In the genomic region with DNA sequence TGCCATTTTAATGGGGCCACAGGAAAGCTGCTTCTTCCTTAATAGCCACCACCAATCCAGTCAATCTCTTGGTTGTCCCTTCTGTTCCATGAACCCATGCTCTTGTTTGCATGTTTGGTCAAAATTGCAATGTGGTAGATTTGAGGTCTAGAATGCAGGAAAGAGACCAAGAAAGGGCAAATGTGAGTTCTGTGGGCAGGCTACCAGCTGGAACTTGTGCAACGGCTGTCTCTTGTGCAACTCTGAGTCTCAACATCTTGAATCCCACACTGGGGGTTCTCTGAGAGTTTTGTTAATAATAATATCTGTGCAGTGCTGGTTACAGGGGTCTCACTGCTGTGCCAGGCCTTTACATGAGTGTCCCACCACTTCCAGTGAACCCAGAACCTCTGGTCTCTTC, we compare ENCODE assay signal across 15 mouse cellular contexts.
"Had no signal": no experiment of that assay in that cellular context is flagged by ENCODE, and none has a peak within 500 bp of the region (broad histone marks: within the 10 kb centered on the region; RNA-seq: fewer than 3 reads in every experiment).

No protein-coding gene starts in this region.

- H3K4me2 ChIP-seq: kidney, embryonic 15.5 days; limb, embryonic 12.5 days; lung, embryonic 15.5 days; neural tube, embryonic 15.5 days had no signal

- H3K27me3 ChIP-seq: kidney, embryonic 15.5 days; limb, embryonic 12.5 days; lung, embryonic 15.5 days; neural tube, embryonic 15.5 days had no signal

- H3K9ac ChIP-seq: kidney, embryonic 15.5 days; limb, embryonic 12.5 days; lung, embryonic 15.5 days; neural tube, embryonic 15.5 days had no signal

- H3K9me3 ChIP-seq: kidney, embryonic 15.5 days; limb, embryonic 12.5 days; lung, embryonic 15.5 days; midbrain, embryonic 10.5 days; neural tube, embryonic 15.5 days had no signal

- H3K27ac ChIP-seq: kidney, embryonic 15.5 days; layer of hippocampus, adult 2 months; limb, embryonic 12.5 days; lung, embryonic 15.5 days; midbrain, embryonic 10.5 days; neural tube, embryonic 15.5 days had no signal

- H3K36me3 ChIP-seq: kidney, embryonic 15.5 days; limb, embryonic 12.5 days; lung, embryonic 15.5 days; midbrain, embryonic 10.5 days; neural tube, embryonic 15.5 days had no signal

- H3K4me1 ChIP-seq: limb, embryonic 12.5 days; midbrain, embryonic 10.5 days; neural tube, embryonic 15.5 days had no signal

- DNase-seq: kidney, postnatal 4 days; liver; midbrain, embryonic 14.5 days; retina, postnatal 1 day; right cerebral cortex, postnatal 4 days; spleen, adult 18-20 months; thymus, adult 18-20 months; thymus, postnatal 14 days had no signal

- H3K4me3 ChIP-seq: kidney, embryonic 15.5 days; layer of hippocampus, adult 2 months; limb, embryonic 12.5 days; lung, embryonic 15.5 days; midbrain, embryonic 10.5 days; myocyte; neural tube, embryonic 15.5 days had no signal
